Mouse (Mus musculus) left cerebral cortex, adult 6 months (tissue): ENCODE results near the gene Mbtd1. TPM values are rescaled to one million over a fixed set of nuclear protein-coding genes. Genes with fewer than 3 reads are reported as not detected.

Experiments used
- long read RNA-seq, 2 experiments: library from polyadenylated mRNA; unstranded; transcript quantifications; one replicate each; pipeline ENCODE4 v2.0.0; 2019 to 2020
- polyA plus RNA-seq: library from polyadenylated mRNA; unstranded; fragments of <200 nt; fragmentation: Nextera tagmentation; gene quantifications from 2 replicates; pipeline ENCODE4 v1.2.3, GENCODE M21; 2021

Gene Mbtd1
- polyA plus RNA-seq: 1.3 and 2.6 TPM in 2 replicates
- long read RNA-seq, experiment 1, partial matches to known transcripts: 1 of 4 reads
- long read RNA-seq, experiment 1, other reads (novel, unspliced or antisense): 3 of 4 reads
- long read RNA-seq, experiment 2, partial matches to known transcripts: 0 of 9 reads
- long read RNA-seq, experiment 2, other reads (novel, unspliced or antisense): 9 of 9 reads

DNA sequence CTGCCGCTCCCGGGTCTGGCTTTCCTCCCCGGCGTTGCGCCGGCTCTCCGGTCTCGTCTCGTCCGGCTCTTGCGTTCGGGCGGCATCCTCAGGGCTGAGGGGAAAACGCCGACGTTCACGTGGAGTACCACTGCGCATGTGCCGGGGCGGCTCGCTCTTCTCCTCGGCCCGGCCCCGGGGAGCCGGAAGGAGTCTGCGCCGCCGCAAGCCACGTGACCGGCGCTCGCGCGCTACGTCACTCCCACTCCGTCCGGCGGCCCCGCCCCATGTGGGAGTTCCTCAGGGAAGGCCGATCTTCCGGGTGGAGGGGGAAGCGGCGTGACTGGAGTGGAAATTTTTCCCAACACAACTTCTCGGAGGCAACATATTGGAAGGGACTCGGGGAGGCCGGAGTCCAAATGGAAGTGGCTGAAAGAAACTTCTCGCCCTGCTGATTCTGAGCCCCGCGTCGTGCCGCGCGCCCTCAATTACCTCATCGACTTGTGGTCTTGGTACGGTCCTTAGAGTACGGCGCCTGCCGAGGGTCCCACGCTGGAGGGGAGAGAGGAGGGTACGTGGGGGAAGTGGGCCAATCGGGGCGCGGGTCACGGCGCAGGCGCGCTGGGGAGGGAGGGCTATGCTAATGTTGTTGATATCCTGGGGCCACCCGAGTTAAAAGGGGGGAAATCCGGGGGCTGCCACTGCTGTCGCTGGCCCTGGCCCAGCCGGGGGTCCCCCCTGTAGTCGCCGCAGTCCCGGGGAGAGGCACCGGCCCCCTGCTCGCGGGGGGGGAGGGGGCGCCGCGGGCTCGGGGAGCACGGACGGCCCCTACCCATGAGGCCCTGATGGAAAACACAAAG lies at the start of gene Mbtd1, which contains the start of gene Utp18:
Gene Mbtd1, plus strand, starts transcription at position 281 of the 839 bp plus-strand sequence.
Gene Utp18, minus strand, starts transcription at position 195 of the 839 bp plus-strand sequence.

DNA sequence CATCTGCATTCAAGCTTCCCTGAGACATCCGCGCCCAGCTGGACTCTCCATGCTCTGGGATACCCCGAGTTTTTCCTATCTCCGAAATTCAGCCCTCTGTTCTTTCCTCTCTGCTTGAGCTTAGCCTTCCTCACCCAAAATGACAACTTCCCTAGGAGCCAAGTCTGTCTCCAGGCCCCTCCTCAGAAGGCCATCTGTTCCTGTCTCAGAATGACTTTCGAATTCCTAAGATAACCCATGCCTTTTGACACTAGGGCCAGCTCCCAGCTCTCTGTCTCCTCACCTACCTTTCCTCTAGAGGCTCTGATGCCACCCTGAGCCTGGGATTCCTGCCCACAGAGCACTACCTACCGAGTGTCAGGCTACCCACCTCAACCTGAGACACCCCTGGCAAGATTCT lies 70.5 kb downstream of the Mbtd1 start, which contains the start of gene Nme2:
Gene Nme2, minus strand, starts transcription at position 101 of the 400 bp plus-strand sequence.

DNA sequence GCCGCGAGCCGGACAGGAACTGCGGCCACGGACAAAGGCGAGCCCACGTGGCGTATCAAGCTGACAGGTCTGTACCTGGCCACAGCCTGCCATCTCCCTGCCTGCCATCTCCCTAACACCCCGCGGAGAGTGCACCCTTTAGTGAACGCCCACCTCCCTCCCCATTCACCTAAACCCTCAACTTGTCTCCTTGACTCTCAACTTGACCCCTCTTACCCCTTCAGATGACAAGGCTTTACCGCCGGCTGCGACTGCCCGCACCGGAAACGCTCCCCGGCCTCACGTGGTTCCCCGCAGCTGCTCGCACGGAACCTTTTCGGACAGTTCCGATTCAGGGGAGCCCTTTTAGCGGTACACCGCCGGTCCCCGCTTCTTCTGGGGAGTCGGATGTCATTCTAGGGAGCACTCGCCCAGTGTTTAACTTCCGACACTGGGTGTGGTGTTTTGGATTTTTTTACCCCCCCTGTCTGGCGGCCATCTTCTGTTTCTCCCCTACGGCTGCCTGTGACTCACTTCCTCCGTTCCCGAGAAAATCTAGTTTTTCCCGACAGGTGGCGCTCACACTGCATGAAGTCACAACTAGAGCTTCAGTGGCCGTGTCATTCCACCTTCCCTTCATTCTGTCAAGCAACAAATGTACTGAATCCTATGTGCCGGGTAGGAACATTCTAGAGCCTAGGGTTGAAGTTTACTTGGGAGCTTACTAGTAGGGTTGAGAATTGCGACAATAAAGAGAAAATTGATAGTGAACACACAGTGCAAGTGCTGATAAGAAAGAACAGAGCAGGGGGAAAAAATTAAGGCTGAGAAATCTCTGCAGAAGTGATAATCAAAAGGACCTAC lies 82.6 kb downstream of the Mbtd1 start, which contains the start of the genes Gm20390 and Nme1:
Gene Gm20390, minus strand, starts transcription at position 289 of the 843 bp plus-strand sequence.
Gene Nme1, minus strand, starts transcription at position 517 of the 843 bp plus-strand sequence.

DNA sequence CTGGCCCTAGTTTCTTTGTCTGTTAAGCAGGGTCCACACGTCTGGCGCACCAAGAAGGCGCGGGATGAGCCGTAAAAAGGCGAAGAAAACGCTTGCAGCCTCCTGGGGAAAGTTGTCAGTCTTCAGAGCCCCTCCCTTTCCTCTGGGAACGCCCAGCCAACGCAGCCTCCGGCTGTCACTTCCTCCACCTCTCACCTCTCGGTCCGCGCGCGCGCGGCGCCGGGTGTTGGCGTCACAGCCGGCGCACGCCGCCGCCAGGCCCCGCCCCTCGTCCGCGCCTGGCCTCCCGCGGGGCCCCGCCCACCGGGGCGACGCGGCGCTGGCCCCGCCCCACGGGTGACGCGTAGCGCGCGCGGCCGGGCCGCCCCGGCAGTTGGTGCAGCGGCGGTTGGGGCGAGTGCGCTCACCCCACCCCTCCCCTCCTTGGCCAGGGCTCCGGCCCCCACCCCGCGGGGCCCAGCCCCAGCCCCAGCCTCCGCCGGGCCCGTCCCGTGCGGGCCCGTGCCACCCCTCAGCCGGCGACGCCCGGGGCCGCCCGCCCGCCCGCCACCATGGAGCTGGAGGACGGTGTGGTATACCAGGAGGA lies 110.2 kb downstream of the Mbtd1 start, which contains the start of gene Spag9:
Gene Spag9, plus strand, starts transcription at position 372 of the 586 bp plus-strand sequence.

Other genes with a start within 250 kb of the Mbtd1 start
- gene Utp18, start 86 bp upstream of the Mbtd1 start, polyA plus RNA-seq: 15.4 and 16.2 TPM in 2 replicates
- gene Nme2, start 70.4 kb downstream of the Mbtd1 start, polyA plus RNA-seq: 244 and 257 TPM in 2 replicates
- 330 and 370 TPM in 2 replicates for gene Gm20390, start 82.4 kb downstream of the Mbtd1 start, polyA plus RNA-seq
- gene Nme1, start 82.7 kb downstream of the Mbtd1 start, polyA plus RNA-seq: 257 and 344 TPM in 2 replicates
- 73.3 and 76.5 TPM in 2 replicates for gene Spag9, start 110.2 kb downstream of the Mbtd1 start, polyA plus RNA-seq